Mouse (Mus musculus) layer of hippocampus, postnatal 10 days (tissue): ENCODE measurements at regions not wholly inside any gene's neighbourhood (a gene's known extent, or its start where the extent isn't known, plus 50 kb on each side); places are given as distances from the start of the nearest gene placed in this dataset.

Experiments
- DNase-seq, 2 experiments: peaks; one replicate each; pipeline ENCODE4 v3.0.0; 2021; ENCODE audit warnings: low spot score in 2 of 2

DNA sequence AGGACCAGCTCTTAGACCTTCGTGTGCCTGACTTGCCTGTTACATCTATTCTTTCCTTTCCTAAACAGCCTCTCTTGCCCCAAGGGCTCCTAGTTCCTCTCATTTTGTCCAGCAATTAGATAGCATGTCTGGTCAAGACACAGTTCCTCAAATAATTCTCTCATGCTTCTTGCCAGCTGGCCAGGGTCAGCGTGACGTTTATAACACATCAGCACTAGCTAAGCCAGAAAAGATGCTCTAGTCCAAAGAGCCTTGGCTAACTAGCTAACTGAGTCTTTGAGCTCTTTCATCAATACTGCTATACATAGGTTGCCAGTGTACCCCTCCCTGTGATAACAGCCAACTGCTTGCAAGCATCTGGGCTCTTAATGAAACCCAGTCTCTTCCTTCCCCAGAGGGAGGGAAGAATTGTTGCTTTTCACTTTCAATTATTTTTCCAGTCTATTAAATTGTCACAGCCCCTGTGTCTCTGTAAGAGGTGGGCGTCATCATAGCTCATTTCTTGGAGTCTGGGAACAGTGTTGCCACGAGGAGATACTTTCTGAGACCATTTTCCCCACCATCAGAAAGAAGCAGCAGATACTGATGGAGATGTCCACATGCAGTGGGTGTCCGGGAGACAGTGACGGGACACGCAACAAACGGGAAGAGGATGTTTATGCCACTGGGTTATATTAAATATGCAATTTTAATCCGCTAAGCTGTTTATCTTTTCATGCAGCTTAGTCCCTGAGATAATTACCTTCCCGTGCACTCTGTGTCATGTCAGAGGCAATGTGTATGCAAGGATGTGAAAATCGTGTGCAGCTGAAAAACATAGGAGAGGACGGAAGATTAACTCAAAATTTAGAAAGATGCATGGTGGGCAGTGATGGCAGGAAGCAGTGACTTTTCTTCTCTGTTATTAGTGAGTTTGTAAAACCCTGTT, 250.1 kb upstream of the Nmur2 start:
- no peak for DNase-seq

DNA sequence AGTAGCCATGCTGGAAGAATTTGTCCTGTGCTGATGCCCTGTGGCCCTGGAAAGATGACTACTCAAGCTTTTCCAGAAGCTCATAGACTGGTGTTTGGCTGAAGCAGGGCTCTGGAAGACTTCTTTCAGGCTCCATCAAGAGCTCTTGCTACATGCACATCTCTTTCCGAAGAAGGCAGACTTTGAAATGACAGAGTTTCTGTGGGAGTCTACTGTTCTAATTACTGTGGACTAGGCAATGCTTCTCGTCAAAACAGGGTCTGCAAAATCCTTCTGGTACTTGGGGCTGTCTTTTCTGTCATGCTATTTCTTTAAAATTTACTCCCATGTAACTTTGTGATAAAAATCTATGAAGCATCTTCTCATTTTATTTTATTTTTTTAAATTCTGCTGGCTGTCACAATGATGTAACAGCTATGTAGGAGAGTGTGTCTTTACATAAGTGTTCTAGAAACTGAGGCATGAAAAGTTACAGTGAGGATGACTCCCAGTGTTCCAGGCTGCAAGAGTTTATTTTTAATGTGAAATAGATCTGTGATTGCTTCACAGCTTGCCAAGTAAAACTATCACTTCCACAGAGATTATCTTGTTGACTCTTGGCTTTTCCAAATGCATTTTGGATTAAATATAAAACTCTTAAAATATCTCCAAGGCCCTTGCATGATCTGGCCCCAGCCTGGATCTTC, 244.9 kb upstream of the Nmur2 start:
- DNase-seq, result no peak

DNA sequence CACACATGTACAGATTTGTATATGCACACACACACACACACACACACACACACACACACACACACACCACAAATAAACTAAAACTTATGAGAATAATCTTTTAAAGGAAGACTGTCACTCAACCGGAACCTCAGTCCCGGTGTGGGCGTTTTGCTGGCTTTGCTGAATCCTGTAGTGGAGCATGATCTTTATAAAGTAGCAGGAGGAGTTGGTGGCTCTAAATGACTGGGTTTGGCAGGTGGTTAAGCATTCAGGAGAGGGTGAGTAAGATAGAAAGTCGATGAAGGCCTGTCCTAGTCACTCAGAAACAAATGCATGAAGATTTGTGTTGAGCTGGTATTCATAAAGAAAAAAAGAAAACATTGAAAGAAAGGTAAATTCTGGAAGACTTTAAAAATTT, 240.4 kb upstream of the Nmur2 start:
- DNase-seq, result no peak

DNA sequence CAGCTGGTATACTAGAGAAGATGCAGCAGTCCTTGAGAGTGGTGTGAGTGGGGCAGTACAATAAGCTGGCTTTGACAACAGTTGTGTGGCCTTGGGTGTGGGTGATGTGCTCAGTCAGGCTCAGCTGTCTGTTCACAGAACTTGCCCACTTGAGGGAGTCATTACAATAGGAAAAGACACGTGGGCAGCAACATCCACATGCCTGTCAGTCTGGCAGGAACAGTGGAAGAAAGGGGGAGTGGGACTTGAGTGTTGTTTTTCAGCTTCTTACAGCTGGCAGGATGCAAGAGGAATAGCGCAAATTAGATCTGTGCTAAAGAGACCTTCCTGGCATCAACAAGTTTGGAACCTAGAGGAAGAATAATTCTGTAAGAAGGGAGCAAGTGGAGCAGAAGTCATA, 239.4 kb upstream of the Nmur2 start:
- no peak for DNase-seq

DNA sequence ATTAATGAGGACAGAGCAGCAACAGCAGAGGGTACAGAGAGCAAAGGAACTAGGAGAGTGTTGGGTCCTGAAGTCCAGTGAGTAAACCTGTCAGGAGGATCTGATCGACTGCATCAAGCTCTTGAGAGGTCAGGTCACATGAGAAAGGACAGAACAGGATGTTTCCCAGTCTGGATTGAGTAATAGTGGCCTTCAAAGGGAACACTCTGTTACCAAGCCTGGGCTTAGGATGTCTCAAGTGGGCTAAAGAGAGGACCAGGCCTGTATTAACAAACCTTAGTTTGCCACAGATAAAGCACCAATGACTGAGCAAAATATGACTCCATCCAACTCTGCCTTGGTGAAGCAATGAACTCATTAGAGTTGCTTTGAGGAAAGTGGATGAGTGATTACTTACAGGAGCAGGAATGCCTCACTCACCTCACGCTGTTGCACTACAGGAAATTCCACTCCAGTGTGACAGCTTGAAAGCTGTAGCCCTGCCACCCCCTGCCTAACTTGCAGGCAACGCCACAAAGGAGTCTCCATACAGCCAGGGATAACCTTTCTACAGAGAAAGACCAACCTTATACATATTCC, 229.2 kb upstream of the Nmur2 start:
- DNase-seq, result no peak

DNA sequence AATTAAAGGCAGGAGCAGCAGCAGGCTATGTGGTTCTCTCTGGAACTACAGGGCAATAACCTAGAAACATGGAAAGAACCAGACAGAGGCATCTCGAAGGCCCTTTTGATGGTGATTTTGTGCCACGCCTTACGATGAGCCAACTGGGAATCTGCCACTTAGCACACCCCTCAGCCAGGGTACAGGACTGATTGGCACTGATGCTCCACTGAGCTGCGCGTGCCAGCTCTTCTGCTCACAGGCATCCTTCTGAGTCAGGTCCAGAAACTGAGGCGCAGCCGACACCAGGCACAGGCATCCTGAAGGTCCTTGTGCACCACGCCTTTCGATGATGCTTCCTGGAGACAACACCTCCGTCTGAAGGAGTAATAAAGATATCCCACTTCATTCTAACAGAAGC, 221.9 kb upstream of the Nmur2 start:
- DNase-seq, result no peak

DNA sequence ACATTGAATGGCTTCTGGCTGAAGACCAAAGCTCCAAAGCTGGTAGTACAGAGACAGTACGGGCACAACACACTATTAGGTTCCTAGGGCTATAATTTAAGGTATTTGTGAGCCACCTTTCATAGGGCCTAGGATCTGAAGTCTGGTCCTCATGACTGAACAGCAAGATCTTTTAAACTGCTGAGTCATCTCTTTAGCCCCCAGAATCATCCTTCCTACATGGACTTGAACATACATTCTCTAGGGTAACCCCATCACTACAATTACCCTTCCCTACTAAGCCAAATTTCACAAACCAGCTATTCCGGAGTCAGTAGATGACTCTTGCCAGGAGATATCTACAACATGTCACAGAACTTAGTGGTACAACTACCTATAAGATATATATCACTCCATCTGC, 215.5 kb upstream of the Nmur2 start:
- no peak for DNase-seq

DNA sequence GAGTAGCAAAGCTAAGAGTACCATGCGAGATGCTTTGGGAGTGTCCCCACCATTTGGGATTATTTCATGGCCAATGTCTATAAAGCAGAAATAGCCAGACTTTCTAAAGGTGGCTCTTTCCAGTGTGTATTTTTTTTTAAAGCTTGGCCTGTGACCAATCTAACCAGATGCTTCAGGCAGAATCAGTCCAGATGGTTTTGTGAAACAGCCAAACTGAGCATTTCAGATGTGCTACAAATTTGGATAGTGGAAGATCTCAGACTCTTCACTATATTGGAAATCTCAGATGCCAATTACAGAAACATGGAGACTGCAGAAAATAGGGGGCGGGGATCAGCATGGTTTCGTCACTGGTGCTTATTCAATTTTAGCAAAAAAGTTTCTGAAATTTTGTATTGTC, 213.6 kb upstream of the Nmur2 start:
- DNase-seq, result no peak

DNA sequence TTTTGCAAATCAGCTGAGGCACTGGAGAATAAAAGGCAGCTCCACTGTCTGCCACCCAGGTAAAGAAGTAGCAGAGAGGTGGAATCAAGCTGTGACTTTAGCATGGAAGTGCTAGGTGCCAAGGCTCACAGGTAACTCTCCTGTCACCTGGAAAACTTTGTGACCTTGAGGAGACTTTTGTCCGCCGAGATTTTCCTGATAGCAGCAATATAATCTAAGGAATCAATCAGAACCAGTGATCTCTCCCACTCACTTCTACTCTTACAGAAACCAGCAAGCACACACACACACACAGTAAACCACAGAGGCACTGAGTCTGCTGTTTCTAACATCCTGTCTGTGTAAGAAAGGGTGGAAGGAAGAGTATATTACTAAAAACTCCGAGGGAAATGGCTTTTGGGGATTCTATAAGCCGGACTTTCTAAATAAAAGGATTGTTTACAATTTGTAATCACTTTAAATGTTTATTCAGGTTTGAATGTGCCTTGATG, 206.6 kb upstream of the Nmur2 start:
- no peak for DNase-seq

DNA sequence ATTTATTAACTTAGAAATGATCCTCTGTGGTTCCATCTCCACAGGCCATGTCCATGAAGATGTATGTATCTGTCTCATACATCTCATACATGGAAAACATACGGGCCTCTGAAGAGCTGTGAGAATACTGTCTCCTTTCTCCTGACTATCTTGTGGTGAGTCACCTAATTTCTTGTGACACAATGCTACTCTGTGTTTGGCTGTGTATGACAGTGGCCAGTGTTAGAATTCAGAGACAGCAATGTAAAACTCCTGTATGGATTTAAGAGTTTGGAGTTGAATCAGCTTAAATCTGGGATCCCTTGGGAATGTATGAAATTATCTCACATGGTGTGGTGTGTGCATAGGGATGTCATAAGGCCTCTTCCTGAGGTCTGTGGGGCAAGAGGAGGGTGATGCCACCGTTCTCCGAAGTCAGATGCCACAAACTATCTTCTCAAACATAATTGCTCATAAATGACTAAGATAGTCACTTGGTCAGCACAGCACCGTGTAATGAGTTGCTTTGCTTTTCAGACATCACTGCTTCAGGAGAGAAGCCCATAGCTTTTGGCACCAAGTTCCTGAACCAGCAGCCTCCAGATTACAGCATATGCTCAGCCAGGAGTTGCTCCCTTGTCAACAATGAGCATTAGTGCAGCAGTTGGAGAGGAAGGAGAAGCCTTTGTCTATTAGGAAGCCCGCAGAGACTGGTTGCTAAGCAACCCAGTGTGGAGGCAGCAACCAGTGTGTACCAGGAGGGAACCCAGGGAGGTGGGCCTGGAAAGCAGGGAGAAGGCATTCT, 205.9 kb upstream of the Nmur2 start:
- peak; percentile 35 to 58 for DNase-seq

DNA sequence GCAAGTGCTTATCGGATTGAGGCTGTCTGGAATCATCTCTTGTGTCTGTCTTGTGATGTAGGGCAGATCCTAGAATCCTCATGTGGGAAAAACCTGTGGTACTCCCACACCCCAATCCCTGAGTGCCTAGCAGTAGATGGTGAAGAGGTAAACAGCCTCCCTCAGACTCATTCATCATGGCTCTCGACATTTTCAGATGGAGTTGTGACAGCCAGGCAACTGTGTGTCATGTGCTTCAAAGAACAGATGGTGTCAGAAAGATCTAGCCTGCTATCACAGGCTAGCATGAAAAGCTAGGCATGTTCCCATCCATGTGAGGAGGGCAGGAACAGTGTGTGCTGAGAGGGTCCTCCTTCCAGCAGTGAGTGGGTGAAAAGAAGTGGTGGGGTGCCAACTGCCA, 204.1 kb upstream of the Nmur2 start:
- peak in 1 of 2 experiments; percentile 32 for DNase-seq

DNA sequence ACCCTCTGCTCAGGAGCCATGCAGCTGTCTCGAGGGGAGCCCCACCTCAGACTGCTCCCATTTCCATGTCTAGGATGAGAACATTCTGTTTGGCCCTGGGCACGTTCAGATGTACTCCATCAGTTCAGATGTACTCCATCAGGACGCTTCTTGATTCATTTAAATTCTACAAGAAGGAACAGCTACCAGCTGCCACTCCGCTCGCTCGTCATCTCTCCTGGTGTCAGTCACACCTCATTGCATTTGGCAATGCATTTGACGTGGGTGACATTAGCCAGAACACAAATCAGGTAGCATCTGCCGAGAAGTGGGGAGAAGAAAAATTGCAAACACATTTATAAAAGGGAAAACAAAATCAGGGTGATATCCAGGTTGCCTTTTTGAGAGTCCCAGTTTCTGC, 202.6 kb upstream of the Nmur2 start:
- peak; percentile 19 to 42 for DNase-seq

DNA sequence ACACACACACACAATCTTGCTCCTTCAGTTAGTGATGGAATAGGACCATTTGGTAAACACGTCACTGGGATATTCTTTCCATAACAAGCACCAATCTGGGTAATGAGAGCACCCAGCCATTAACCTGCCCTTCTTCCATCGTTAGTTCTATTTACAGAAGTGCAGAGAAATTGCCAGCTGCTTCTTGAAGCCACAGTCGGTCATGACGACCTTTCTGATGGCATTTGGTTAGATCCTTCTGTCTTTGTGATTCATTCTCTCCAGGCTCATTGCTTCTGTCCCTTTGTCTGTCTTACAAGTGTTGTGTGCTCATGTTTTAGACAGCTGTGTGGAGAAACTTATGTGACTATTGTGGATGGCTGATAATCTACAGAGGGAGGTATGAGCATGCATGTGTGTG, 197.9 kb upstream of the Nmur2 start:
- DNase-seq, result no peak

DNA sequence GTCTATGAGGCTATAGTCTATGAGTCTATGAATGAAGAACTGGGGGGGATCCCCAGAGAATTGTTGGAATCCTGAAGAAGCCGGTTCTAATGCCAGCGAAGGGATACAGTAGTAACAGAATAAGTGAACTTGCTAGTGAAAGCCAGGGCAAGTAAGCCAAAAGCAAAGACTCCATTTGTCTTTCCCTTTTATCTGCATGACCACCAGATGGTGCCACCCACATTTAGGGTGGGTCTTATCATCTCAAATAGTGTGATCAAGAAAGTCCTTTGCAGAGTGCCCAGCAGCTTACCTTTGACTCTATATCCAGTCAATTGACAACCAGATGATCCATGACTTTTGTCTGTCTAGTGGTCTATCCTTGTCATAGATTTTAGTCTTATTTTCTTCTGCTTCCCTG, 184.2 kb upstream of the Nmur2 start:
- DNase-seq, result no peak

DNA sequence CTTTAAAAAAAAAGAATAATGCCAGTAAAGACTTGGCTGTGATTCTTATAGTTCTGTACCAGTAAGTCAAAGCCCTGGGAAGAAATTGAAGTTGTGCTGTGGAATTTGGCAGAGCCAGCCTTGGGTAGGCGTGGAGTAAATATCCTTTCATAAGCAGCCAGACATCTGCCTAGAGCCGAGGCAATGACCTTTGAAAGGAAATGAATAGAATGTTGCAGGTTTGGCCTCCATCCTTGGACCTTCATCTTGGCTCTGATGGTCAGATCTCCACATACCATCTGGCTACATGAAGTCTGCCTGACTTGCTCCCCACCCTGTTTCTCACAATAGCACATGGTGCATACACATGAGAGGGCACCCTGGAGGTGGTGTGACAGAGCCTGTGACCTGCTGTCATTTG, 174.9 kb upstream of the Nmur2 start:
- DNase-seq, result no peak

DNA sequence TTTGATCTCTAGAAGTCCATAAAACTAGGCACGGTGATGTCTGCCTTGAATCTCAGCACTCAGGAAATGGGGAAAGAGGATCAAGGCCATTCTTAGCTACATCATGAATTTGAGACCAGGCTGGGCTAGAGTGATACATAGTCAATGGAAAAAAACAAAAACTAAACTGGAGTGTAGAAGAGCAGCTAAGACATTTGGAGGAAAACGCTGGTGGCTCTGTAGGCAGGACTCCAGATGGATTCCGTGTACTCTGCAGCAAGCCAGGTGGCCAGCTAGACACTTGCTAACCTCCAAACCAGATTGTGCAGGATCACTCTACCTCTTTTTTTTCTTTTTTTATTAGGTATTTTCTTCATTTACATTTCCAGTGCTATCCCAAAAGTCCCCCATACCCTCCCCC, 161.0 kb upstream of the Nmur2 start:
- DNase-seq, result no peak

DNA sequence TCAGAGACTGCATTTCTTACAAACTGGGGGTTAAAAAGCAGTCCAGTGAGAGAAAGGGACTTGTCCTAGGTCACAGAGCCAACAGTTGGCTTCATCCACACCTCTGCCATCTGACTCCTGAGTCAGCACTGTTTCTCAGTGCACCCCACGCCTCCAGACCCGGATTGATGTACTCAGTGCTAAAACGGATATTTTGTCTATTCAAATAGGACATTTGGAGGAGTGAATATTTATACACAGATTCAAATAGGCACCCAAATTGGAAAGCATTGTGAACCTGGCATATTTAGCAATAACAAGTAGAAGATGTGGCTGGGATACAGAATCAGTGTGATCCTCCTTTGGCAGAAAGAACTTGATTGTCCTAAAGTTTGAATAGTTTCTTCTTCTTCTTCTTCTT, 154.5 kb upstream of the Nmur2 start:
- no peak for DNase-seq

DNA sequence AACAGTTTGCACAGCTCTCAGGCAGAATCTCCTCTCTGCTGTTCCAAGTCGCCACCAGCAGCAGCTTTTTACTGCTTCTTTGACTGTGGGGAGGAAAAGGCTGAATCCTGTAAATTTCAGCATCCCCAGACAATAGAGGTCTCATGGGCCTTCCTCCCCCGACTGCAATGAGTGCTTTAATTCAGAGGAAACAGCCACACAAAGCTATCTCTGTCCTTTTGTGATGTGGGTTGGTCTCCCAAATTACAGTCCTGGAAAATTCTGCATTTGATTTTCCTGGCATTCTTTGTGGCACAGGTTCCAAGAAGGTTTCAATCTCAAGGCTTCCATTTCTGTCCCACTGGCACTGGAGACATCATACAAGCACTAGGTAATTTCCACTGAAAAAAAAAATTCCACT, 152.6 kb upstream of the Nmur2 start:
- no peak for DNase-seq

DNA sequence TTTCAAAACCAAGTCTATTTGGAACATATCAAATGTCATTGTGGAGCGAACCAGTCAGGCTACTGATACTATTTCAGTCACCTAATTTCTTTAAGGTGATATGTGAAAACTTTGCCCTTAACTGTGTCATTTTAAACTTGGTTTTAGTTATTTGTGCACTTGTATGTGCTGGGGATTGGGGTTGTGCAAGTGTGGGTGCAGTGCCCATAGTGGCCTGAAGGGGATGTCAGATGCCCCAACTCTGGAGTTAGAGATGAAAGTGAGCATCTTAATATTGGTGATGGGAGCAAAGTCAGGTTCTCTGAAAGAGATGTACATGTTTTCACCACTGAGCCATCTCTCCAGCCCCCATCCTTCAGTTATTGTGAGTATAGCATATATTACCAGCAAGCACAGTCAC, 133.1 kb upstream of the Nmur2 start:
- no peak for DNase-seq

DNA sequence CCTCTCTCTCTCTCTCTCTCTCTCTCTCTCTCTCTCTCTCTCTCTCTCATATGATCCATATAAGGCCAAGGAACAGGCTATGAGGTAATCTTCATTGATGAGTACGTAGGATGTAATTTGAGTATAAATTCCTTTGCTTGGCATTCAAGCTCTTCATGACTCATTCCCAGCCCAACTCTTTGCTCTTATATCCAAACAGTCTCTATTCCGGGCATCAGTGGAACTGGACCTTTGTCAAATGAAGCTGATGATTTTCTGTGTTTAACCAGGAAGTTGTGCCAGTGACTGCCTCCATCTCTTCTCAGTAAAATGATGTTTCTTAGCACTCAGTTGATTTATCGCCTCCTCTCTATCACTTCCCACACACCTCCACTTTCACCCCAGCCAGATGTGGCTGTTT, 132.4 kb upstream of the Nmur2 start:
- no peak for DNase-seq

DNA sequence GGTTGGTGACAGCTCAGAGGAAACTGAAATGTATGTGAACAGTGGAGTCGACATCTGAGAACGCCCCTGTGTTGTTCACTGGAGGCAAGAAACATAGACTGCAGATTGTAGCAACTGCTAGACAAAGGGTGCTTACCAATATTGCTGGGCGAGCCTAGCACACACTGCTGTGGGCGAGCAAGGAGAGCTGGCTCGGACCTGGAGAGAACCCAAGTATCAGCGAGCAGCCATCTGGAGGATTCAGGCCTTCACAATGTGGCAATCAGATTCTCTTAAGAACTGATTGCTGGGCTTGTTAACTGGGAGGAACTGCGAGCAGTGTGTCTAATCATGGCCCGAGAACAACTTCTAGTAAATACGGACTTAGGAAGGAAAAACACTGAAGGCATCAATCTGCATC, 128.8 kb upstream of the Nmur2 start:
- peak; percentile 52 to 58 for DNase-seq

DNA sequence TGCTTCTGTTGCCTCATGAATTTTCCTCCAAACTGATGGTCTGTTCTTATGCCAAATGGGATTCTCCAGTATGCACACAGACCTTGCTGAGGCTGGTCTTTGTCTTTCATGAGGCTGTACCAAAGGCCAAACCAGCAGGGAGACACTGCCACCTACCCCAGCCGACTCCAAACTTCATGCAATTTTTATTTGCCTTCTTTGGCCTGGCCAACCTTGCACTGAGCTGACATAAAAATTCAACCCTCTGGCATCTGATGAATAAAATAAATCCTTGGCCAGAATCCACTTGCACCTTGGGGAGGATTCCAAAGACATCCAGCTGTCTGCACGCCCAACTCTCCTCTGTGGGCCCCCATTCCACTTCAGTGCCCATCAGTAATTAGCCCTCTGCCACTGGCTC, 126.0 kb upstream of the Nmur2 start:
- DNase-seq, result no peak
